Mouse (Mus musculus) erythroblast, embryonic 14.5 days (primary cell): ENCODE data around the gene Myh15.

Source experiments
- GATA1 ChIP-seq: IDR thresholded peaks from 2 replicates; pipeline ENCODE4 v1.6.1; 2012; ENCODE audit warnings: low read length, inconsistent platforms, mixed read lengths
- TAL1 ChIP-seq: IDR thresholded peaks from 3 replicates; pipeline ENCODE4 v1.6.1; 2012; ENCODE audit warnings: low read length, inconsistent platforms, mixed read lengths

DNA sequence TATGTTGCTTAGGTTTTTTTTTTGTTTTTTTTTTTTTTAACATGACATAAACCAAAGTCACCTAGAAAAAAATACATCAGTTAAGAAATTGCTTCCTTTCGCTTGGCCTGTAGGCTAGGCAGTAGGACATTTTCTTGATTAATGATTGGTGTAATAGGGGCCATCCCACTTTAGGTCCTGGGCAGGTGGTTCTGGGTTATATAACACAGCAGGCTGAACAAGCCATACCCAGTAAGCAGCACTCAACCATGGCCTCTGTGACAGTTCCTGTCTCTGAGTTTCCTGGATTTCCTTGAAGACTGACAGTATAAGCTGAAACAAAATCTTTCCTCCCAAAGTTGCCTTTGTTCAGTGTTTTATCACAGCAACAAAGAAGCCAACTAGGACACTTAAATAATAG is 117.8 kb downstream of the Myh15 start:
- TF ChIP-seq TAL1 (no peak), GATA1 (no peak)
